Mouse (Mus musculus): Measurements from ENCODE around the gene Lrrc8c.

- no peak for TF ChIP-seq CTCF (IDR thresholded peaks at IDR 0.05)
- TF ChIP-seq EP300 (IDR thresholded peaks at IDR 0.05), result no peak
Observed at GRCm38 (mm10) chr5:105496586-105496985, 22.6 kb upstream of the Lrrc8c start.
